Mouse (Mus musculus): ENCODE measurements at regions not wholly inside any gene's neighbourhood (a gene's known extent, or its start where the extent isn't known, plus 50 kb on each side); places are given as distances from the start of the nearest gene placed in this dataset.

- no peak for DNase-seq (ENCODE audit: low spot score in 2 of 2)
- intact Hi-C loops (cut with DNase I) = no loop called here
Observed at GRCm38 (mm10) chr13:44250474-44251201, 466.1 kb downstream of the Cd83 start.

GRCm38 (mm10) chr13:44251503-44251902 lies 466.9 kb downstream of the Cd83 start:
- intact Hi-C loops (cut with DNase I) = no loop called here
- no peak for DNase-seq (ENCODE audit: low spot score in 2 of 2)

- intact Hi-C loops (cut with DNase I) = no loop called here
- DNase-seq (ENCODE audit: low spot score in 2 of 2) = no peak
Observed at GRCm38 (mm10) chr13:44252496-44252895, 467.9 kb downstream of the Cd83 start.

- DNase-seq (ENCODE audit: low spot score in 2 of 2) = no peak
- intact Hi-C loops (cut with DNase I) = no loop called here
Observed at GRCm38 (mm10) chr13:44258422-44258821, 470.9 kb upstream of the Jarid2 start.

GRCm38 (mm10) chr13:44260039-44260438 lies 469.2 kb upstream of the Jarid2 start:
- intact Hi-C loops (cut with DNase I) = no loop called here
- DNase-seq (ENCODE audit: low spot score in 2 of 2) = no peak

GRCm38 (mm10) chr13:44260637-44261333 lies 468.5 kb upstream of the Jarid2 start:
- intact Hi-C loops (cut with DNase I) = no loop called here
- no peak for DNase-seq (ENCODE audit: low spot score in 2 of 2)

GRCm38 (mm10) chr13:44272746-44273524 lies 456.3 kb upstream of the Jarid2 start:
- intact Hi-C loops (cut with DNase I) = no loop called here

GRCm38 (mm10) chr13:44277952-44278351 lies 451.3 kb upstream of the Jarid2 start:
- intact Hi-C loops (cut with DNase I) = no loop called here
- DNase-seq (ENCODE audit: low spot score in 2 of 2) = no peak

More at GRCm38 (mm10) chr13:44272746-44273524, 456.3 kb upstream of the Jarid2 start:
- no peak for DNase-seq (ENCODE audit: low spot score in 2 of 2)

GRCm38 (mm10) chr13:44279036-44279435 lies 450.2 kb upstream of the Jarid2 start:
- no peak for DNase-seq (ENCODE audit: low spot score in 2 of 2)
- intact Hi-C loops (cut with DNase I) = no loop called here

GRCm38 (mm10) chr13:44280296-44280695 lies 449.0 kb upstream of the Jarid2 start:
- no peak for DNase-seq (ENCODE audit: low spot score in 2 of 2)

GRCm38 (mm10) chr13:44281796-44282195 lies 447.5 kb upstream of the Jarid2 start:
- intact Hi-C loops (cut with DNase I) = loop anchor here (2.0 kb wide), 1 partner anchor 49 kb away; no protein-coding TSS in a partner anchor
- no peak for DNase-seq (ENCODE audit: low spot score in 2 of 2)

More at GRCm38 (mm10) chr13:44280296-44280695, 449.0 kb upstream of the Jarid2 start:
- intact Hi-C loops (cut with DNase I) = no loop called here

GRCm38 (mm10) chr13:44282306-44282705 lies 447.0 kb upstream of the Jarid2 start:
- intact Hi-C loops (cut with DNase I) = loop anchor here (2.0 kb wide), 1 partner anchor 50 kb away; no protein-coding TSS in a partner anchor
- DNase-seq (ENCODE audit: low spot score in 2 of 2) = no peak

- intact Hi-C loops (cut with DNase I) = loop anchor here (1.0 to 2.0 kb wide), 2 partner anchors 50 to 209 kb away; no protein-coding TSS in a partner anchor
- DNase-seq (ENCODE audit: low spot score in 2 of 2) = peak; percentile 56 to 57
Observed at GRCm38 (mm10) chr13:44282731-44283571, 446.3 kb upstream of the Jarid2 start.

GRCm38 (mm10) chr13:44285881-44286280 lies 443.4 kb upstream of the Jarid2 start:
- no peak for DNase-seq (ENCODE audit: low spot score in 2 of 2)
- intact Hi-C loops (cut with DNase I) = no loop called here

- DNase-seq (ENCODE audit: low spot score in 2 of 2) = no peak
- intact Hi-C loops (cut with DNase I) = no loop called here
Observed at GRCm38 (mm10) chr13:44290199-44290598, 439.1 kb upstream of the Jarid2 start.

GRCm38 (mm10) chr13:44292476-44293056 lies 436.7 kb upstream of the Jarid2 start:
- DNase-seq (ENCODE audit: low spot score in 2 of 2) = no peak

GRCm38 (mm10) chr13:44293736-44294416 lies 435.4 kb upstream of the Jarid2 start:
- intact Hi-C loops (cut with DNase I) = no loop called here
- peak; percentile 30 to 38 for DNase-seq (ENCODE audit: low spot score in 2 of 2)

More at GRCm38 (mm10) chr13:44292476-44293056, 436.7 kb upstream of the Jarid2 start:
- intact Hi-C loops (cut with DNase I) = no loop called here

- intact Hi-C loops (cut with DNase I) = no loop called here
- DNase-seq (ENCODE audit: low spot score in 2 of 2) = no peak
Observed at GRCm38 (mm10) chr13:44295621-44296020, 433.7 kb upstream of the Jarid2 start.
